Mouse (Mus musculus): ENCODE results near the gene Gm3488. TPM values are rescaled to one million over a fixed set of nuclear protein-coding genes. Genes with fewer than 3 reads are reported as not detected.
"Not testable (repeated sequence)": the region's sequence is repeated elsewhere in the genome, so short reads cannot be mapped to it uniquely, and the experiment has no call there.

Gene Gm3488
- polyA plus RNA-seq (2015; fragmentation: Nextera tagmentation; extraction: Ambion mirVana) = 0.35 and 0.36 TPM in 2 replicates

DNA sequence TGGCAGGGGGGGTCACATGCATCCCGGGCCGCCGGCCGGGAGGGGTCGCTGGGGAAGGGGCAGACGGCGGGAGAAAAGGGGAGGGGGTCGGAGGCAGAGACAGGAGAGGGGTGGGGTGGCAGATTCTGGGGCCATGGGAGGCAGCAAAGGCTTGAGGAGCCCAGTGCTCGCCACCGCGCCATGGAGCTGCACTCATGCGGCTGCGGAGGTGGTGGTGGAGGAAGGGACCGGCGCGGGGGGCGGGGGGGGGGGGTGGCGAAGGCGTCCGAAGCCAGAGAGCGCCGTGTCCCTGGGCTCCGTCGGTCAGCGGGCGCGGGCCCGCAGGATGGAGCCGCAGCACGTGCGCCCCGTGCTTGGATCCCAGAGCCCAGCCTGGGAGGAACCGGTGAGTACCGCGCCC lies at the start of gene Gm3488:
TSS of gene Gm3488 (plus strand) at position 301 of the 400 bp plus-strand sequence.
- not testable (repeated sequence) for H3K27me3 ChIP-seq (ENCODE audit: control insufficient read depth, insufficient read depth, low read length); DNase-seq (ENCODE audit: low spot score); H3K9ac ChIP-seq (ENCODE audit: low read length); H3K4me2 ChIP-seq (replicated peaks; ENCODE audit: low read depth); ATAC-seq (ENCODE audit: low FRiP score, low TSS enrichment); H3K4me1 ChIP-seq (replicated peaks; ENCODE audit: control insufficient read depth, insufficient read depth); H3K27ac ChIP-seq (replicated peaks); H3K9me3 ChIP-seq (ENCODE audit: control insufficient read depth, low read length); H3K4me3 ChIP-seq (ENCODE audit: low read depth, low read length); H3K36me3 ChIP-seq (ENCODE audit: control insufficient read depth, insufficient read depth, low read length)
- WGBS = no CpG with 5 or more reads among the region's 35 CpGs

DNA sequence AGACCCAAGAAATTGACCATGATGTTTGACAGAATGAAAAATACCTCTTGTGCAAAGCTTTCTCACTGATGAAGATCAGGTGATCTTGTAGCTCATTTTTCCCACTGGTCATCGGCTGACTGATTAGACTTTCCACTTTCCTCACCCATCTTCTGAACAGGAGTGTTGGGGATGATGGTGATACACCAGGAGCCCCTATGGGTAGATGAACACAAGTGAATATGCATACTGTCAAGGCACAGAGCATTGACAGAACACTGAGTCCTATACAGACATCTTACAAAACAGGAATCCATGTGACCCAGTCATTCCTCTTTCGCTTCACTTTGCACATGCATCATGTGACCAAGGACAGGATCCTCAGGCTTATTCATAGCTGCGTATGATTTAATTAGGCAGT lies 46.1 kb upstream of the Gm3488 start, which contains the start of gene Gm3194:
TSS of gene Gm3194 (minus strand) at position 101 of the 400 bp plus-strand sequence.
- not testable (repeated sequence) for H3K36me3 ChIP-seq (ENCODE audit: control insufficient read depth, insufficient read depth, low read length); H3K9ac ChIP-seq (ENCODE audit: low read length); H3K4me3 ChIP-seq (ENCODE audit: low read depth, low read length); DNase-seq (ENCODE audit: low spot score); H3K27me3 ChIP-seq (ENCODE audit: control insufficient read depth, insufficient read depth, low read length); H3K9me3 ChIP-seq (ENCODE audit: control insufficient read depth, low read length); ATAC-seq (ENCODE audit: low FRiP score, low TSS enrichment); H3K4me1 ChIP-seq (replicated peaks; ENCODE audit: control insufficient read depth, insufficient read depth); H3K27ac ChIP-seq (replicated peaks); H3K4me2 ChIP-seq (replicated peaks; ENCODE audit: low read depth)
- WGBS = no CpG with 5 or more reads among the region's 3 CpGs

DNA sequence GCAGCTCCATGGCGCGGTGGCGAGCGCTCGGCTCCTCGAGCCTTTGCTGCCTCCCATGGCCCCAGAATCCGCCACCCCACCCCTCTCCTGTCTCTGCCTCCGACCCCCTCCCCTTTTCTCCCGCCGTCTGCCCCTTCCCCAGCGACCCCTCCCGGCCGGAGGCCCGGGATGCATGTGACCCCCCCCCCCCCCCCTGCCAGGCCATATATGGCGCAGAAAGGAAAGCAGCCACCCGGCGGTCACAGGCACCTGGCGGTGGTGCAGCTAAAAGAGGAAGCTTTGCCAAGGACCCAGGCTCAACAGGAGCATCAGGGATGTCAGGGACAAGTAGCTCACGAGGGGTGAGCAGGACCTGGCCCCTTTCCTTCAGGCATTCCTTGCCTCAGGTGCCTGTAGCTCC lies 41.0 kb upstream of the Gm3488 start:
- not testable (repeated sequence) for H3K9me3 ChIP-seq (ENCODE audit: control insufficient read depth, low read length); H3K9ac ChIP-seq (ENCODE audit: low read length); H3K4me3 ChIP-seq (ENCODE audit: low read depth, low read length); DNase-seq (ENCODE audit: low spot score); ATAC-seq (ENCODE audit: low FRiP score, low TSS enrichment); H3K27me3 ChIP-seq (ENCODE audit: control insufficient read depth, insufficient read depth, low read length); H3K4me2 ChIP-seq (replicated peaks; ENCODE audit: low read depth); H3K27ac ChIP-seq (replicated peaks); H3K36me3 ChIP-seq (ENCODE audit: control insufficient read depth, insufficient read depth, low read length); H3K4me1 ChIP-seq (replicated peaks; ENCODE audit: control insufficient read depth, insufficient read depth)
- WGBS = no CpG with 5 or more reads among the region's 19 CpGs

DNA sequence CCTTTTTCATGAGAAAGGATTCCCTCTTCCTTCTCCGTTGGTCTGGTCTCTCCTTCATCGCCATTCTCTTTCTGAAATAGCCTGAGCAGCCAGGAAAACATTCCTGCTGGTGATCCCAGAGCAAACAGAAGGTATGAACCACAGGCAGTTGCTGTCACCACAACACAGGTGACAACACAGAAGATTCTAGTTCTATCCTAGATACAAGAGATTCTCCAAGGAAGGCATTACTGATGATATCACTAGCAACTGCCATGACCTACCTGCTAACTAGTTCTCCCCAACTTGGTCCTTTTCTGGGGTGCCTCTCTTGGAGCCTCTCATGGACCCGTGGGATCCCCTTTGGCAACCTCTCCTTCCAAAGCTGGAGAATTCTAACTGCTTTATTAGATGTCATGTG lies 23.7 kb upstream of the Gm3488 start, which contains the start of gene Gm8246:
TSS of gene Gm8246 (minus strand) at position 101 of the 400 bp plus-strand sequence.
- H3K27me3 ChIP-seq (ENCODE audit: control insufficient read depth, insufficient read depth, low read length); H3K4me1 ChIP-seq (replicated peaks; ENCODE audit: control insufficient read depth, insufficient read depth); DNase-seq (ENCODE audit: low spot score); H3K9me3 ChIP-seq (ENCODE audit: control insufficient read depth, low read length); H3K36me3 ChIP-seq (ENCODE audit: control insufficient read depth, insufficient read depth, low read length); H3K4me3 ChIP-seq (ENCODE audit: low read depth, low read length); H3K9ac ChIP-seq (ENCODE audit: low read length); H3K4me2 ChIP-seq (replicated peaks; ENCODE audit: low read depth); H3K27ac ChIP-seq (replicated peaks); ATAC-seq (ENCODE audit: low FRiP score, low TSS enrichment): not testable (repeated sequence)
- WGBS = no CpG with 5 or more reads among the region's 3 CpGs

DNA sequence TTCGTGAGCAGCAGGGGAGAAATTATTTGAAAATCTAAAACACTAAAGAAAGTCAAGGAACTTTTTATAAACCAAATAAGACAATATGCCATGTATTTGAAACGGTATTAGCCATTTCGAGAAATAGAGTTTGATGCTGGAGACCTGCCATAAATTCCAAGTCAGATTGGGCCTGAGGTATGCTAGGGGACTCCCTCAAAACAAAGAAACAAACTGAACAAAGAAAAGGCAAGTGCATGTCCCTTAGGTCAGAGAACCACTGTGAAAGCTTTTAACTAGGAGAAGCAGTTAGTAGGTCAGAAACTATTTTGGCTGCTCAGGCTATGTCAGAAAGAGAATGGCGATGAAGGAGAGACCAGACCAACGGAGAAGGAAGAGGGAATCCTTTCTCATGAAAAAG lies 17.6 kb upstream of the Gm3488 start, which contains the start of gene Gm3187:
TSS of gene Gm3187 (plus strand) at position 301 of the 400 bp plus-strand sequence.
- H3K4me1 ChIP-seq (replicated peaks; ENCODE audit: control insufficient read depth, insufficient read depth); H3K9ac ChIP-seq (ENCODE audit: low read length); H3K4me2 ChIP-seq (replicated peaks; ENCODE audit: low read depth); H3K9me3 ChIP-seq (ENCODE audit: control insufficient read depth, low read length); H3K27me3 ChIP-seq (ENCODE audit: control insufficient read depth, insufficient read depth, low read length); H3K27ac ChIP-seq (replicated peaks); H3K36me3 ChIP-seq (ENCODE audit: control insufficient read depth, insufficient read depth, low read length); ATAC-seq (ENCODE audit: low FRiP score, low TSS enrichment); H3K4me3 ChIP-seq (ENCODE audit: low read depth, low read length); DNase-seq (ENCODE audit: low spot score): not testable (repeated sequence)
- 69% methylated on average over 4 of the region's 5 CpGs for WGBS

DNA sequence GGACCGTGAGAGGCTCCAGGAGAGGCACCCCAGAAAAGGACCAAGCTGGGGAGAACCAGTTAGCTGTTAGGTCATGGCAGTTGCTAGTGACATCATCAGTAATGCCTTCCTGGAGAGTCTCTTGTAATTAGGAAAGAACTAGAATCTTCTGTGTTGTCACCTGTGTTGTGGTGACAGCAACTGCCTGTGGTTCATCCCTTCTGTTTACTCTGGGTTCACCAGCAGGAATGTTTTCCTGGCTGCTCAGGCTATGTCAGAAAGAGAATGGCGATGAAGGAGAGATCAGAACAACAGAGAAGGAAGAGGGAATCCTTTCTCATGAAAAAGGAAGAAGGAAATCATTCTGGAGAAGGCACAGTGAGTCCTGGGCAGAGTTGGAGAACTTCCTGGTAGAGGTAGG lies 36.7 kb downstream of the Gm3488 start, which contains the start of gene Gm3532:
TSS of gene Gm3532 (plus strand) at position 301 of the 400 bp plus-strand sequence.
- H3K9ac ChIP-seq (ENCODE audit: low read length); H3K9me3 ChIP-seq (ENCODE audit: control insufficient read depth, low read length); H3K4me1 ChIP-seq (replicated peaks; ENCODE audit: control insufficient read depth, insufficient read depth); H3K27me3 ChIP-seq (ENCODE audit: control insufficient read depth, insufficient read depth, low read length); DNase-seq (ENCODE audit: low spot score); H3K4me2 ChIP-seq (replicated peaks; ENCODE audit: low read depth); H3K4me3 ChIP-seq (ENCODE audit: low read depth, low read length); H3K27ac ChIP-seq (replicated peaks); ATAC-seq (ENCODE audit: low FRiP score, low TSS enrichment); H3K36me3 ChIP-seq (ENCODE audit: control insufficient read depth, insufficient read depth, low read length): not testable (repeated sequence)
- no CpG with 5 or more reads among the region's 2 CpGs for WGBS

Other genes with a start within 250 kb of the Gm3488 start
- not detected in 2 replicates for gene Gm3526, start 241.1 kb upstream of the Gm3488 start, polyA plus RNA-seq (2015; fragmentation: Nextera tagmentation; extraction: Ambion mirVana)
- gene Gm3542, start 166.7 kb upstream of the Gm3488 start, polyA plus RNA-seq (2015; fragmentation: Nextera tagmentation; extraction: Ambion mirVana) = not detected in 2 replicates
- gene Gm3500, start 112.6 kb upstream of the Gm3488 start, polyA plus RNA-seq (2015; fragmentation: Nextera tagmentation; extraction: Ambion mirVana) = 0.16 TPM in 1 of 2 replicates, not detected in the other
- 0.34 and 0.50 TPM in 2 replicates for gene Gm3194, start 46.2 kb upstream of the Gm3488 start, polyA plus RNA-seq (2015; fragmentation: Nextera tagmentation; extraction: Ambion mirVana)
- gene Gm8246, start 23.8 kb upstream of the Gm3488 start, polyA plus RNA-seq (2015; fragmentation: Nextera tagmentation; extraction: Ambion mirVana) = not detected in 2 replicates
- not detected in 2 replicates for gene Gm3187, start 17.5 kb upstream of the Gm3488 start, polyA plus RNA-seq (2015; fragmentation: Nextera tagmentation; extraction: Ambion mirVana)
- not detected in 2 replicates for gene Gm3532, start 36.8 kb downstream of the Gm3488 start, polyA plus RNA-seq (2015; fragmentation: Nextera tagmentation; extraction: Ambion mirVana)
- not detected in 2 replicates for gene Gm8265, start 131.4 kb downstream of the Gm3488 start, polyA plus RNA-seq (2015; fragmentation: Nextera tagmentation; extraction: Ambion mirVana)
- gene Gm9603, start 185.8 kb downstream of the Gm3488 start, polyA plus RNA-seq (2015; fragmentation: Nextera tagmentation; extraction: Ambion mirVana) = not detected in 2 replicates
- gene Gm3373, start 239.9 kb downstream of the Gm3488 start, polyA plus RNA-seq (2015; fragmentation: Nextera tagmentation; extraction: Ambion mirVana) = 0.16 TPM in 1 of 2 replicates, not detected in the other